Mouse (Mus musculus): Measurements from ENCODE around the gene Glmn. TPM values are rescaled to one million over a fixed set of nuclear protein-coding genes. Genes with fewer than 3 reads are reported as not detected.

Glmn gene
- polyA plus RNA-seq (2017; shearing (Covaris generic)), result 10 to 100 TPM; 11.3 to 20.0 TPM

GRCm38 (mm10) chr5:107597301-107598077 is at the start of gene Glmn, which contains the start of gene Rpap2:
Gene Glmn, minus strand, starts transcription at chr5:107597888.
Gene Rpap2, plus strand, starts transcription at chr5:107597373.

GRCm38 (mm10) chr5:107534581-107534980 is 63.1 kb downstream of the Glmn start, which contains the start of gene 1700028K03Rik:
Gene 1700028K03Rik, plus strand, starts transcription at chr5:107534709.

GRCm38 (mm10) chr5:107507321-107507720 is 90.4 kb downstream of the Glmn start, which contains the start of gene Gm42669:
Gene Gm42669, plus strand, starts transcription at chr5:107507621.

Other genes starting within 250 kb of the Glmn start
- gene Ephx4, start 195.2 kb downstream of the Glmn start, polyA plus RNA-seq (2017; shearing (Covaris generic)), result 1 to 10 TPM in 1 of 2 experiments, under 1 TPM in 1; 0.95 to 2.4 TPM
- not detected for gene Lpcat2b, start 166.3 kb downstream of the Glmn start, polyA plus RNA-seq (2017; shearing (Covaris generic))
- 1 to 10 TPM; 7.5 to 8.0 TPM for gene Btbd8, start 159.9 kb downstream of the Glmn start, polyA plus RNA-seq (2017; shearing (Covaris generic))
- gene Gm42669, start 90.3 kb downstream of the Glmn start, polyA plus RNA-seq (2017; shearing (Covaris generic)), result under 1 TPM; 0.33 to 0.40 TPM
- 1 to 10 TPM in 1 of 2 experiments, under 1 TPM in 1; 0.75 to 1.1 TPM for gene 1700028K03Rik, start 63.2 kb downstream of the Glmn start, polyA plus RNA-seq (2017; shearing (Covaris generic))
- 10 to 100 TPM; 18.7 to 32.7 TPM for gene Rpap2, start 515 bp downstream of the Glmn start, polyA plus RNA-seq (2017; shearing (Covaris generic))
- 10 to 100 TPM; 26.7 to 32.2 TPM for gene Gfi1, start 128.1 kb upstream of the Glmn start, polyA plus RNA-seq (2017; shearing (Covaris generic))
- gene Ube2d2b, start 232.2 kb upstream of the Glmn start, polyA plus RNA-seq (2017; shearing (Covaris generic)), result under 1 TPM; 0.30 to 0.39 TPM

Data from inflammation-experienced regulatory T-cells (primary cell).